Mouse (Mus musculus) hindbrain, embryonic 11.5 days (tissue): ENCODE measurements around the gene Zfp113. TPM values are rescaled to one million over a fixed set of nuclear protein-coding genes. Genes with fewer than 3 reads are reported as not detected.

Experiments used
- ATAC-seq: fragments of 200-750 bp; cut with Nextera tagmentation; 2 replicates; pipeline ENCODE4 v1.8.0; 2017; ENCODE audit warnings: mild to moderate bottlenecking, moderate TSS enrichment, moderate library complexity; ENCODE audit not compliant: low FRiP score
- DNase-seq: peaks from one replicate; pipeline ENCODE4 v3.0.0-alpha.2; 2015; ENCODE audit warnings: low spot score
- H3K27ac ChIP-seq: fragments of 300-500 bp; sonication (generic); 2 replicates; pipeline ENCODE4 v1.5.1; 2014; ENCODE audit warnings: mild to moderate bottlenecking, low read depth, low read length
- H3K27me3 ChIP-seq: fragments of 300-500 bp; sonication (generic); 2 replicates; pipeline ENCODE4 v1.6.1; 2014; ENCODE audit warnings: mild to moderate bottlenecking, low read length, moderate library complexity, mixed read lengths; ENCODE audit not compliant: control insufficient read depth, insufficient read depth
- H3K36me3 ChIP-seq: fragments of 300-500 bp; sonication (generic); 2 replicates; pipeline ENCODE4 v1.6.1; 2014; ENCODE audit warnings: mild to moderate bottlenecking, low read length, moderate library complexity, mixed read lengths; ENCODE audit not compliant: control insufficient read depth, insufficient read depth
- H3K4me1 ChIP-seq: fragments of 300-500 bp; sonication (generic); replicated peaks from 2 replicates; pipeline ENCODE4 v1.6.1; 2014; ENCODE audit warnings: low read length, mixed read lengths; ENCODE audit not compliant: control insufficient read depth, insufficient read depth
- H3K4me2 ChIP-seq: fragments of 300-500 bp; sonication (generic); replicated peaks from 2 replicates; pipeline ENCODE4 v1.6.1; 2014; ENCODE audit warnings: mild to moderate bottlenecking, low read depth, low read length
- H3K4me3 ChIP-seq: fragments of 300-500 bp; sonication (generic); 2 replicates; pipeline ENCODE4 v1.5.1; 2014; ENCODE audit warnings: low read depth, low read length
- H3K9ac ChIP-seq: fragments of 300-500 bp; sonication (generic); 2 replicates; pipeline ENCODE4 v1.6.1; 2014; ENCODE audit warnings: low read depth, low read length
- H3K9me3 ChIP-seq: fragments of 300-500 bp; sonication (generic); 2 replicates; pipeline ENCODE4 v1.6.1; 2016; ENCODE audit warnings: low read length; ENCODE audit not compliant: control insufficient read depth
- WGBS: fragments of 180-500 bp; shearing (Covaris S2); extraction: QIAGEN DNeasy Blood & Tissue Kit; methylation state at CpG from one replicate; pipeline ENCODE4 v1.1.7; 2014; 5-methylcytosine and 5-hydroxymethylcytosine counted together
- microRNA counts: library from miRNA; unstranded; fragments of <30 nt; microRNA quantifications from one replicate; lab custom pipeline; 2015
- polyA plus RNA-seq: library from polyadenylated mRNA; unstranded; fragments of >200 nt; fragmentation: Nextera tagmentation; extraction: Ambion mirVana; gene quantifications from 2 replicates; pipeline ENCODE4 v1.2.1, GENCODE M21; 2014

The Zfp113 gene
- polyA plus RNA-seq, 1 experiment from 2014 or later: 33.4 TPM

- no peaks in the 10 kb centered on the region for H3K27me3 ChIP-seq
- no peak for ATAC-seq
- H3K4me2 ChIP-seq: no peak overlapping the region
- DNase-seq: peak; percentile 18
- H3K9me3 ChIP-seq: no peaks in the 10 kb centered on the region
- no peak overlapping the region for H3K27ac ChIP-seq
- H3K36me3 ChIP-seq: no peaks in the 10 kb centered on the region
- no peak overlapping the region for H3K9ac ChIP-seq
- H3K4me3 ChIP-seq: no peak overlapping the region
- no peaks in the 10 kb centered on the region for H3K4me1 ChIP-seq
- 84% methylated on average over 3 of the region's 3 CpGs for WGBS
These were observed 65.3 kb downstream of the Zfp113 start for GRCm38 (mm10) chr5:138090271-138090670.

MicroRNA genes within 50 kb of the gene (microRNA counts, 519-probe panel; counts per million panel counts)
- microRNA mmu-miR-106b (lab: Ali Mortazavi, UCI): 6,142 counts per million, percentile 87 among the panel's probes with 10 or more counts
- 6,865 counts per million, percentile 96 among the panel's probes with 10 or more counts for microRNA mmu-miR-25 (lab: Ali Mortazavi, UCI)
- microRNA mmu-miR-93 (lab: Ali Mortazavi, UCI): 6,191 counts per million, percentile 87 among the panel's probes with 10 or more counts

Other genes starting within 250 kb of the Zfp113 start
- not detected in 2 replicates for gene Cyp3a13, start 234.1 kb downstream of the Zfp113 start, polyA plus RNA-seq
- 0.17 and 0.23 TPM in 2 replicates for gene Gjc3, start 192.6 kb downstream of the Zfp113 start, polyA plus RNA-seq
- not detected in 2 replicates for gene Azgp1, start 174.2 kb downstream of the Zfp113 start, polyA plus RNA-seq
- not detected in 2 replicates for gene Smok3a, start 134.5 kb downstream of the Zfp113 start, polyA plus RNA-seq
- not detected in 2 replicates for gene Smok3b, start 134.3 kb downstream of the Zfp113 start, polyA plus RNA-seq
- not detected in 2 replicates for gene Smok3c, start 102.5 kb downstream of the Zfp113 start, polyA plus RNA-seq
- 32.5 and 39.4 TPM in 2 replicates for gene Zkscan1, start 70.7 kb downstream of the Zfp113 start, polyA plus RNA-seq
- gene Zscan21, start 38.8 kb downstream of the Zfp113 start, polyA plus RNA-seq: 110 and 124 TPM in 2 replicates
- gene Cops6, start 5.3 kb upstream of the Zfp113 start, polyA plus RNA-seq: 261 and 292 TPM in 2 replicates
- 15.8 and 19.9 TPM in 2 replicates for gene Ap4m1, start 16.3 kb upstream of the Zfp113 start, polyA plus RNA-seq
- gene Mcm7, start 16.7 kb upstream of the Zfp113 start, polyA plus RNA-seq: 220 and 253 TPM in 2 replicates
- 106 and 110 TPM in 2 replicates for gene Taf6, start 31.7 kb upstream of the Zfp113 start, polyA plus RNA-seq
- gene Cnpy4, start 31.7 kb upstream of the Zfp113 start, polyA plus RNA-seq: 52.4 and 56.4 TPM in 2 replicates
- 8.6 and 12.0 TPM in 2 replicates for gene Mblac1, start 38.6 kb upstream of the Zfp113 start, polyA plus RNA-seq
- gene Nxpe5, start 70.2 kb upstream of the Zfp113 start, polyA plus RNA-seq: not detected in 2 replicates
- 51.0 and 54.4 TPM in 2 replicates for gene Lamtor4, start 99.7 kb upstream of the Zfp113 start, polyA plus RNA-seq
- 7.0 and 7.1 TPM in 2 replicates for gene BC037034, start 108.3 kb upstream of the Zfp113 start, polyA plus RNA-seq
- gene Gal3st4, start 117.1 kb upstream of the Zfp113 start, polyA plus RNA-seq: 4.6 and 6.1 TPM in 2 replicates
- gene Gm43720, start 124.2 kb upstream of the Zfp113 start, polyA plus RNA-seq: 0.06 TPM in 2 replicates
- 20.8 and 23.9 TPM in 2 replicates for gene Gpc2, start 124.3 kb upstream of the Zfp113 start, polyA plus RNA-seq
- gene Stag3, start 124.5 kb upstream of the Zfp113 start, polyA plus RNA-seq: 3.0 and 3.5 TPM in 2 replicates
- 0.14 TPM in 1 of 2 replicates, not detected in the other for gene Pvrig, start 186.2 kb upstream of the Zfp113 start, polyA plus RNA-seq